Mouse (Mus musculus): ENCODE data around the gene Inhbc. TPM values are rescaled to one million over a fixed set of nuclear protein-coding genes. Genes with fewer than 3 reads are reported as not detected.

Inhbc gene
- not detected for total RNA-seq (2023)

DNA sequence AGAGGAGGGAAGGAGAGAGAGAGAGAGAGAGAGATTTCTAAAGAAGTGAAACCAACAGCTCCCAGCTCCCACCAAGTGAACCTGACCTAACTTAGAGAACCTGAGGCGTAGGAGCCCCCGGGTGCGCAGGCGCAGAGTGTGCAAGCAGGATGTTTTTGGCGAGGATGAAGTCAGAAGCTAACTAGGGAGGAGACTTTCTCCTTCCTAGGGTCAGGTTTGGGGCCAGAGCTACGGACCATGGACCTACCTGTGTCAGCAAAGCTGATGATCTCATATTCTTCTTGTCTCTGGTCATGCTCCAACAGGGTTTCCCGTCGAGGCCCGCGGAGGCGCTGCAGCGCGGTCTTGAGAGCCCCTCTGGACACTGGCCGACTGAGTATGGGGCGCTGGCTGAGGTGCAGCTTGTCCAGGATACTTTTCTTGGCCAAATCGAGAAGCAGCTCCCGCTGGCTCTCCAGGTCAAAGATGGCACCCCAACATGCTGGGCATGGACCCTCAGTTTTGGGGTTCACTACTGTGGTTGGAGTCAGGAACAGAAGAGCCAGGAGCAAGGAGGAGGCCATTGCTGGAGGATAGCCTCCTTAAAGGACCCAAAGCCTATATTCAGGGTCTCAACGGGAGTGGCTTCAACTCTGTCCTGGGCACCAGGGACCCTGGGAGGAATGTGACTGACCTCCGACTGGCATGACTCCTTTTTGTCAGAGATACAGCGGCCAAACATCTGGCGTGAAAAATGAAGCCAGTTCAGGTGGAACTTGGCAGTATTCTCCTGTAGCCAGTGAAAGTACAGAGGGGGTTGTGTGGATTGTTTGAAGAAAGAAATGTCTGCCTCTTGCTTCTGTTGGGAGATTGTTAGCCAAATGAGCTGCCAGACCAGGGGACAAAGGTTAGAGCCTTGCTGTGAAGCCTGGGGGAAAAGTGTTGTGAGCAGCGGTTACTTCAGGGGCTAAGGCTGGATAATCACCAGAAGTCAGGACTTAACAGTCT is at the start of gene Inhbc:
Gene Inhbc, minus strand, starts transcription at position 598 of the 987 bp plus-strand sequence.

GRCm38 (mm10) chr10:127380251-127380691 is 10.0 kb upstream of the Inhbc start, which contains the start of gene R3hdm2:
Gene R3hdm2 (plus strand): TSS chr10:127380327.

GRCm38 (mm10) chr10:127353909-127354895 is 16.0 kb downstream of the Inhbc start, which contains the start of gene Inhbe:
Gene Inhbe (minus strand): TSS chr10:127354411.

DNA sequence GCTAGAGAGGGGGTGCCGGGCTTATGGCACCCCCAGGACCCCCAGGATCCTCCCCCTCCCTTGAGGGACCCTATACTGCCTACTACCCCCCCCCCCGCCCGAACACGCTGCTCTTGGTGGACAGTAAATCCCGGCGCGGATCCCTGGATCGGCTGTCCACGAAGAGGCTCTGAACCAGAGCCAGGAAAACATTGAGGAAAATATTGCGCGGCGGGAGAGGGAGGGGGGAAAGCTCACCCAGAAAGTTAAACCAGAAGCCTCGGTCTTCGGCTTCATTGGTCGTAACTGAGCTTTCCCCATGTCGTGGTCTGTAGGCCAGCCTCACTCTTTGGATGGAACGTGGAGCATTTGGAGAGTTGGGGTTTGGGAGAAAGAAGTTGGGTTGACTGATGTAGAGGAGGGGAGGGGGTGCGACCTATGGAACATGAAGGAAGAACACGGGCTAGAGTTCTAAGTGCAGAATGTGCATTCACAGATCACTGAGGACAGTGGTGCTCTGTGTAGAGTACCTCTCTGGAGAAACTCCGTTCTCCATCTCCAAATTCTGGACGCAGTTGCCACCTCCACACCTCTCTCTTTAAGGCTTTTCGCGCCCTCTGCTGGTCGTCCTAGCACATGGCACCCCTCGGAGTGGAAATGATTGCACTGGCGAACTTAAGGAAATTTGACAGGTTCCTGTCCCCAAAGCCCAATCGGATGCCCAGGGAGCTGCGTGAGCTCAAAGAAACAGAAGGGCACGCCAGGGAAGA is 28.2 kb downstream of the Inhbc start, which contains the start of gene Gli1:
Gene Gli1, minus strand, starts transcription at position 84 of the 749 bp plus-strand sequence.

GRCm38 (mm10) chr10:127321621-127322020 is 48.6 kb downstream of the Inhbc start, which contains the start of gene Arhgap9:
Gene Arhgap9 (plus strand): TSS chr10:127321964.

GRCm38 (mm10) chr10:127311476-127312355 is 58.5 kb downstream of the Inhbc start, which contains the start of gene Mars:
Gene Mars (minus strand): TSS chr10:127311786.

Other genes starting within 250 kb of the Inhbc start
- 87.9 TPM for gene Os9, start 249.3 kb downstream of the Inhbc start, total RNA-seq (2023)
- gene B4galnt1, start 205.2 kb downstream of the Inhbc start, total RNA-seq (2023), result 652 TPM
- 1.8 TPM for gene Slc26a10, start 189.8 kb downstream of the Inhbc start, total RNA-seq (2023)
- 2.2 TPM for gene Arhgef25, start 180.3 kb downstream of the Inhbc start, total RNA-seq (2023)
- 65.3 TPM for gene Dtx3, start 174.7 kb downstream of the Inhbc start, total RNA-seq (2023)
- 40.5 TPM for gene Pip4k2c, start 158.8 kb downstream of the Inhbc start, total RNA-seq (2023)
- gene Kif5a, start 107.1 kb downstream of the Inhbc start, total RNA-seq (2023), result 0.44 TPM
- 104 TPM for gene Dctn2, start 104.1 kb downstream of the Inhbc start, total RNA-seq (2023)
- 106 TPM for gene Mbd6, start 81.4 kb downstream of the Inhbc start, total RNA-seq (2023)
- gene Mars, start 58.6 kb downstream of the Inhbc start, total RNA-seq (2023), result 51.3 TPM
- 300 TPM for gene Arhgap9, start 48.5 kb downstream of the Inhbc start, total RNA-seq (2023)
- gene Gli1, start 28.5 kb downstream of the Inhbc start, total RNA-seq (2023), result not detected
- gene Inhbe, start 16.0 kb downstream of the Inhbc start, total RNA-seq (2023), result not detected
- gene R3hdm2, start 9.9 kb upstream of the Inhbc start, total RNA-seq (2023), result 103 TPM
- gene Stac3, start 131.3 kb upstream of the Inhbc start, total RNA-seq (2023), result 6.2 TPM
- gene Ndufa4l2, start 144.5 kb upstream of the Inhbc start, total RNA-seq (2023), result not detected
- gene Shmt2, start 152.0 kb upstream of the Inhbc start, total RNA-seq (2023), result 70.1 TPM
- gene Nxph4, start 164.1 kb upstream of the Inhbc start, total RNA-seq (2023), result not detected